Mouse (Mus musculus) midbrain, embryonic 14.5 days (tissue): Measurements from ENCODE around the gene 4930404H24Rik. TPM values are rescaled to one million over a fixed set of nuclear protein-coding genes. Genes with fewer than 3 reads are reported as not detected.

Experiments used
- ATAC-seq: fragments of 200-750 bp; cut with Nextera tagmentation; 2 replicates; pipeline ENCODE4 v1.8.0; 2017; ENCODE audit warnings: moderate number of reproducible peaks, moderate library complexity; ENCODE audit not compliant: low FRiP score, low TSS enrichment
- DNase-seq: peaks from one replicate; pipeline ENCODE4 v3.0.0-alpha.2; 2015
- H3K27ac ChIP-seq: fragments of 300-500 bp; sonication (generic); replicated peaks from 2 replicates; pipeline ENCODE4 v1.5.1; 2014; ENCODE audit warnings: mild to moderate bottlenecking, low read depth, low read length, moderate library complexity
- H3K27me3 ChIP-seq: fragments of 300-500 bp; sonication (generic); 2 replicates; pipeline ENCODE4 v1.6.1; 2014; ENCODE audit warnings: low read length, control low read depth, mixed read lengths; ENCODE audit not compliant: control insufficient read depth, insufficient read depth
- H3K36me3 ChIP-seq: fragments of 300-500 bp; sonication (generic); 2 replicates; pipeline ENCODE4 v1.6.1; 2014; ENCODE audit warnings: low read length, control low read depth; ENCODE audit not compliant: control insufficient read depth, insufficient read depth
- H3K4me1 ChIP-seq: fragments of 300-500 bp; sonication (generic); 2 replicates; pipeline ENCODE4 v1.6.1; 2014; ENCODE audit warnings: mild to moderate bottlenecking, antibody characterized with exemption, low read length, control low read depth; ENCODE audit not compliant: control insufficient read depth, insufficient read depth
- H3K4me2 ChIP-seq: fragments of 300-500 bp; sonication (generic); 2 replicates; pipeline ENCODE4 v1.6.1; 2014; ENCODE audit warnings: mild to moderate bottlenecking, low read length, moderate library complexity
- H3K4me3 ChIP-seq: fragments of 300-500 bp; sonication (generic); replicated peaks from 2 replicates; pipeline ENCODE4 v1.5.1; 2014; ENCODE audit warnings: low read depth, low read length
- H3K9ac ChIP-seq: fragments of 300-500 bp; sonication (generic); replicated peaks from 2 replicates; pipeline ENCODE4 v1.6.1; 2014; ENCODE audit warnings: mild to moderate bottlenecking, low read length, moderate library complexity
- H3K9me3 ChIP-seq: fragments of 300-500 bp; sonication (generic); 2 replicates; pipeline ENCODE4 v1.6.1; 2016; ENCODE audit warnings: low read length, control low read depth, mixed read lengths; ENCODE audit not compliant: control insufficient read depth
- WGBS: fragments of 180-500 bp; shearing (Covaris S2); extraction: QIAGEN DNeasy Blood & Tissue Kit; methylation state at CpG from one replicate; pipeline ENCODE4 v1.1.7; 2014; 5-methylcytosine and 5-hydroxymethylcytosine counted together
- polyA plus RNA-seq: library from polyadenylated mRNA; unstranded; fragments of >200 nt; fragmentation: Nextera tagmentation; extraction: Ambion mirVana; gene quantifications from 2 replicates; pipeline ENCODE4 v1.2.1, GENCODE M21; 2014

4930404H24Rik gene
- polyA plus RNA-seq, 1 experiment from 2014 or later, result not detected

DNA sequence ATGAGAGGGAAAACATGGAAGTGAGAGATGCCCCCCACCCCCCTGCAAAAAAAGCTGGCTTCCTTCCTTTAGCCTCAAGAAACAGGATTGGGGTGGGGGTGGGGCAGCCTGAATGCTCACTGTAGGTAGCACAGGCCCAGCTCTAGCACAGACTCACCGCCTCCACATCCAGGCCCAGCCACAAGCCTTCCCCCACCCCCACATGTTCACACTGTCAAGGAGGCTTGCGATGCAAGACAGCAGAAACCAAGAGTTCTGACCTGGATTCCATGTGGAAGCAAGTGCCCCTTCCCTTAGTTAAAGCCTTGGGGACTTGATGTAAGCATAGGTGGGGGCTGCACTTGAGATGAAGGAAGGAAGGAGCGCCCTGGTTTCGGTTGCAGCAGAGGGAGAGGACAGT lies 22.8 kb upstream of the 4930404H24Rik start:
- Histone ChIP-seq H3K27me3 (no peaks in the 10 kb centered on the region), H3K4me1 (peaks cover 11% of the 10 kb centered on the region; the same call in 1 of the 2 replicates), H3K36me3 (peaks cover 8% of the 10 kb centered on the region; the same call in 1 of the 2 replicates), H3K4me2 (no peak overlapping the region), H3K27ac (no peak overlapping the region), H3K9me3 (no peaks in the 10 kb centered on the region), H3K9ac (0 out of 2 replicates have a peak overlapping the region, but pooled peaks have one; percentile 14), H3K4me3 (no peak overlapping the region)
- WGBS, result 44% methylated on average over 4 of the region's 4 CpGs
- no peak for ATAC-seq
- no peak for DNase-seq

DNA sequence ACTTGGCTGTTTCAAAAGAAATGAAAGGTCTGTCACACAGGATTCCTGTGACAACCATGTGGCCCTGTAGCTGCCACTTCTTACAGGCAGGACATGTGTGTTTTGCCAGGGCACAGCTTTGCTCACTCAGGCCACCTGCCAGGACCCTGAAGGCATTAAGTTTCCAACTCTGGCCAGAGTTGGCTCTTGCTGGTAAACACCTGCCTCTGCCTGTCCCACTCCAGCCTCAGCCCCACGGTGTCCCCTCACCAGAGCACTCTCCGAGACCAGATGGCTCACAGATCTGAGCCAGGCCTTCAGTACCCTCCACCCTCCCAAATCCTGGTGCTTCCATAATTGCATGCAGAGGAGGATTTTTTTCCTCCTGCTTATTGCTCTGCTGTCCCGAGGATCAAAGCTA lies 21.6 kb upstream of the 4930404H24Rik start:
- ATAC-seq (no peak), DNase-seq (no peak)
- H3K9me3 ChIP-seq, result no peaks in the 10 kb centered on the region
- H3K9ac ChIP-seq, result no peak overlapping the region
- peaks cover 3% of the 10 kb centered on the region; the same call in 1 of the 2 replicates for H3K36me3 ChIP-seq
- no peaks in the 10 kb centered on the region for H3K27me3 ChIP-seq
- 39% methylated on average over 3 of the region's 3 CpGs for WGBS
- no peak overlapping the region for H3K4me2 ChIP-seq
- peaks cover 21% of the 10 kb centered on the region for H3K4me1 ChIP-seq
- no peak overlapping the region for H3K4me3 ChIP-seq
- no peak overlapping the region for H3K27ac ChIP-seq

- Histone ChIP-seq H3K27me3 (no peaks in the 10 kb centered on the region), H3K9ac (0 out of 2 replicates have a peak overlapping the region, but pooled peaks have one; percentile 24), H3K27ac (peak overlapping the region; percentile 45), H3K9me3 (no peaks in the 10 kb centered on the region), H3K4me3 (no peak overlapping the region), H3K36me3 (no peaks in the 10 kb centered on the region; the same call in 1 of the 2 replicates), H3K4me1 (peaks cover 13% of the 10 kb centered on the region), H3K4me2 (no peak overlapping the region)
- 35% methylated on average over 4 of the region's 4 CpGs for WGBS
- DNase-seq, result peak; percentile 64
- ATAC-seq, result no peak
Measured at GRCm38 (mm10) chr2:153475114-153476112, 17.2 kb upstream of the 4930404H24Rik start.

GRCm38 (mm10) chr2:153478583-153478982 lies 14.0 kb upstream of the 4930404H24Rik start:
- Histone ChIP-seq H3K4me3 (no peak overlapping the region), H3K9ac (no peak overlapping the region), H3K4me2 (no peak overlapping the region), H3K4me1 (peaks cover 27% of the 10 kb centered on the region), H3K9me3 (no peaks in the 10 kb centered on the region), H3K27ac (no peak overlapping the region), H3K27me3 (no peaks in the 10 kb centered on the region), H3K36me3 (no peaks in the 10 kb centered on the region; the same call in 1 of the 2 replicates)
- peak; percentile 70; the same call in 1 of the 2 replicates for ATAC-seq
- WGBS, result 5% methylated on average over 4 of the region's 4 CpGs
- DNase-seq, result peak; percentile 88

DNA sequence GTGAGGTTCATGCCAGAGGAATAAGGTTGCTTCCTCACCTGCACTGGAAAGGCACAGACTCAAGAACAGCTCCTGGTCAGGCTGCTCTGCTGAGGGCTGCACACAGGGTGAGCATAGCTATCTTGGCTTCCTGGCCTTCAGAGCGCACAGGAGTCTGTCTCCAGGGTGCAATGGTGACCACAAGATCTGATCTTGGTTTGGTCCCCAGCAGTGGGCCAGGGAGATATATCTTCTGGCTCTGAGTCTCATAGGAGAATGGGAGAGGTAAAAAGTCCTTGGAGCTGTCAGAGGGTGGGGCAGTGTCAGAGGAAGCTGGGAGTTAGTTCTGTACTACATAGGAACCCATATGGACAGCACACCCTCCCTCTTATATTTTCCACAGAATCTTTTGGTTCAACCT lies 13.1 kb upstream of the 4930404H24Rik start:
- Histone ChIP-seq H3K4me2 (no peak overlapping the region), H3K9me3 (no peaks in the 10 kb centered on the region), H3K27ac (no peak overlapping the region), H3K4me1 (peaks cover 36% of the 10 kb centered on the region), H3K9ac (no peak overlapping the region), H3K36me3 (no peaks in the 10 kb centered on the region; the same call in 1 of the 2 replicates), H3K27me3 (no peaks in the 10 kb centered on the region), H3K4me3 (no peak overlapping the region)
- DNase-seq (no peak), ATAC-seq (no peak)
- 86% methylated on average over 1 of the region's 1 CpGs for WGBS

DNA sequence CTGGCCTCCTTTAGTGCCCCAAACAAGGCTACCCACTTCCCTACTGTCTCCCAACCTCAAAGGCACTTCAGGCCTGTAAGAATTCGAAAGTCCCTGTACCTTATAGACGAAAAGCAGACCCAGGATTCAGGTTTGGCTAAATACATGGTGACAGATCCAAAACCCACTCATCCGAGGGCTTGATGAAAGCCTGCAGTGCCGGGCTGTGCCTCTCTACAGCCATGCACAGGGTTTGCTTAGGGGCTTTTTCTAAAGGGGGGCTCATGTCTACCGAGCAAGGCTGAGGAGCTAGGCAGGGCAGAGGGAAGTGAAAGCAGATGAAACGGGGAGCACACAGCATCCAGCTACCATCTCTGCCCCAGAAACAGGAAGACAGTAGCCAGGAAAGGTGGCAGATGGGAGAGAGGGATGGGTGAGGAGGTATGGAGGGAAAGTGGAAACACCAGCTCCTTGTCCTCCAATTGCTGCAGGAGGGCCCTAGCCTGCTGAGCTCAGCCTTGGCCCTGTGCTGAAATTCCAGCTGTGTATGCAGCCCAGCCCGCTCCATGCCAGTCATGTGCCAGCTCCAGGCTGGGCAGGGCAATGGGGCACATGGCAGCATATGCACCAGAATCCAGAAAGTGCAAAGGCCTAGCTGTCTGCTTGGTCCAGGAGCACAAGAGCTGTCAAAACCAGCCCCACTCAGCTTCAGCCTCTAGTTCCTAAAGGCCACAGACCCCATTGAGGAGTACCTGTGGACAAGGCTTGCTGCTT lies 11.3 kb upstream of the 4930404H24Rik start:
- Histone ChIP-seq H3K4me2 (no peak overlapping the region), H3K9ac (no peak overlapping the region), H3K4me3 (no peak overlapping the region), H3K9me3 (no peaks in the 10 kb centered on the region), H3K27ac (no peak overlapping the region), H3K4me1 (peaks cover 26% of the 10 kb centered on the region), H3K27me3 (no peaks in the 10 kb centered on the region), H3K36me3 (no peaks in the 10 kb centered on the region)
- ATAC-seq (no peak), DNase-seq (no peak)
- 70% methylated on average over 7 of the region's 7 CpGs for WGBS

GRCm38 (mm10) chr2:153481861-153482120 lies 10.8 kb upstream of the 4930404H24Rik start:
- ATAC-seq (no peak), DNase-seq (no peak)
- H3K4me3 ChIP-seq, result no peak overlapping the region
- no peak overlapping the region for H3K9ac ChIP-seq
- H3K4me2 ChIP-seq, result no peak overlapping the region
- H3K27ac ChIP-seq, result no peak overlapping the region
- WGBS, result 81% methylated on average over 2 of the region's 2 CpGs
- no peaks in the 10 kb centered on the region for H3K36me3 ChIP-seq
- H3K4me1 ChIP-seq, result peaks cover 26% of the 10 kb centered on the region
- H3K9me3 ChIP-seq, result no peaks in the 10 kb centered on the region
- no peaks in the 10 kb centered on the region for H3K27me3 ChIP-seq

- peak; percentile 88 for DNase-seq
- H3K9ac ChIP-seq, result peak overlapping the region; percentile 36; the same call in 1 of the 2 replicates
- peak overlapping the region; percentile 37 for H3K4me2 ChIP-seq
- WGBS, result 4% methylated on average over 20 of the region's 20 CpGs
- H3K9me3 ChIP-seq, result no peaks in the 10 kb centered on the region
- ATAC-seq, result peak; percentile 76
- no peaks in the 10 kb centered on the region for H3K27me3 ChIP-seq
- no peak overlapping the region for H3K4me3 ChIP-seq
- peaks cover 26% of the 10 kb centered on the region for H3K4me1 ChIP-seq
- no peaks in the 10 kb centered on the region for H3K36me3 ChIP-seq
- peak overlapping the region; percentile 89 for H3K27ac ChIP-seq
Measured at GRCm38 (mm10) chr2:153483118-153483983, 9.2 kb upstream of the 4930404H24Rik start.
